Mouse (Mus musculus) skeletal muscle tissue, adult 2 months (tissue): ENCODE results near the gene Rapsn.
A peak's percentile ranks its signal among the peaks of the same experiment; 100 is the strongest.
"Not testable (repeated sequence)": the region's sequence is repeated elsewhere in the genome, so short reads cannot be mapped to it uniquely, and the experiment has no call there.

Experiments
- DNase-seq: peaks from one replicate; pipeline ENCODE4 v3.0.0-alpha.2; 2012; ENCODE audit warnings: low read depth, low spot score

Rapsn gene

GRCm38 (mm10) chr2:91035385-91035784 lies at the start of gene Rapsn:
TSS of gene Rapsn (plus strand) at chr2:91035620.
- peak; percentile 86 for DNase-seq

GRCm38 (mm10) chr2:90986055-90986454 lies 49.4 kb upstream of the Rapsn start:
- no peak for DNase-seq

GRCm38 (mm10) chr2:91008536-91008935 lies 26.9 kb upstream of the Rapsn start:
- DNase-seq = no peak

- DNase-seq = no peak
Observed at GRCm38 (mm10) chr2:91013881-91014280, 21.5 kb upstream of the Rapsn start.

- DNase-seq = peak; percentile 23
Observed at GRCm38 (mm10) chr2:91015386-91015785, 20.0 kb upstream of the Rapsn start.

GRCm38 (mm10) chr2:91018061-91018788 lies 17.2 kb upstream of the Rapsn start:
- DNase-seq = no peak

GRCm38 (mm10) chr2:91019911-91020310 lies 15.5 kb upstream of the Rapsn start:
- DNase-seq = no peak

GRCm38 (mm10) chr2:91022266-91022665 lies 13.2 kb upstream of the Rapsn start:
- DNase-seq = not testable (repeated sequence)

- peak; percentile 27 for DNase-seq
Observed at GRCm38 (mm10) chr2:91023131-91023530, 12.3 kb upstream of the Rapsn start.

- DNase-seq = no peak
Observed at GRCm38 (mm10) chr2:91023956-91024355, 11.5 kb upstream of the Rapsn start.

GRCm38 (mm10) chr2:91025081-91025516 lies 10.3 kb upstream of the Rapsn start:
- no peak for DNase-seq

GRCm38 (mm10) chr2:91026491-91026890 lies 8.9 kb upstream of the Rapsn start:
- no peak for DNase-seq

- DNase-seq = peak; percentile 50
Observed at GRCm38 (mm10) chr2:91027391-91028214, 7.8 kb upstream of the Rapsn start.

- no peak for DNase-seq
Observed at GRCm38 (mm10) chr2:91031216-91031615, 4.2 kb upstream of the Rapsn start.

GRCm38 (mm10) chr2:91033000-91033399 lies 2.4 kb upstream of the Rapsn start:
- no peak for DNase-seq

GRCm38 (mm10) chr2:91041786-91042185 lies 6.4 kb downstream of the Rapsn start:
- no peak for DNase-seq

GRCm38 (mm10) chr2:91042651-91043398 lies 7.4 kb downstream of the Rapsn start:
- DNase-seq = no peak

- no peak for DNase-seq
Observed at GRCm38 (mm10) chr2:91044727-91045126, 9.3 kb downstream of the Rapsn start.

- not testable (repeated sequence) for DNase-seq
Observed at GRCm38 (mm10) chr2:91045805-91046204, 10.4 kb downstream of the Rapsn start.

- DNase-seq = no peak
Observed at GRCm38 (mm10) chr2:91047359-91047758, 11.9 kb downstream of the Rapsn start.

- DNase-seq = no peak
Observed at GRCm38 (mm10) chr2:91051917-91052316, 16.5 kb downstream of the Rapsn start.

GRCm38 (mm10) chr2:91052752-91053151 lies 17.3 kb downstream of the Rapsn start:
- DNase-seq = no peak
